Mouse (Mus musculus) embryonic facial prominence, embryonic 10.5 days (tissue): ENCODE measurements around the gene Il9r. TPM values are rescaled to one million over a fixed set of nuclear protein-coding genes. Genes with fewer than 3 reads are reported as not detected.
A peak's percentile ranks its signal among the peaks of the same experiment; 100 is the strongest.

Experiments used
- DNase-seq: peaks from one replicate; pipeline ENCODE4 v3.0.0-alpha.2; 2017; ENCODE audit warnings: low spot score
- H3K27ac ChIP-seq: fragments of 300-500 bp; sonication (generic); replicated peaks from 2 replicates; pipeline ENCODE4 v1.5.1; 2016; ENCODE audit warnings: mild to moderate bottlenecking
- H3K27me3 ChIP-seq: fragments of 300-500 bp; sonication (generic); replicated peaks from 2 replicates; pipeline ENCODE4 v1.6.1; 2016; ENCODE audit warnings: low read depth, mild to moderate bottlenecking; ENCODE audit not compliant: poor library complexity, severe bottlenecking
- H3K36me3 ChIP-seq: fragments of 300-500 bp; sonication (generic); replicated peaks from 2 replicates; pipeline ENCODE4 v1.6.1; 2016; ENCODE audit warnings: mild to moderate bottlenecking, moderate library complexity
- H3K4me1 ChIP-seq: fragments of 300-500 bp; sonication (generic); 2 replicates; pipeline ENCODE4 v1.6.1; 2016
- H3K4me3 ChIP-seq: fragments of 300-500 bp; sonication (generic); 2 replicates; pipeline ENCODE4 v1.5.1; 2016; ENCODE audit warnings: mild to moderate bottlenecking, moderate library complexity
- H3K9me3 ChIP-seq: fragments of 300-500 bp; sonication (generic); 2 replicates; pipeline ENCODE4 v1.6.1; 2016; ENCODE audit warnings: mild to moderate bottlenecking
- WGBS: fragments of 180-500 bp; shearing (Covaris S2); methylation state at CpG from one replicate; pipeline ENCODE4 v1.1.7; 2016; 5-methylcytosine and 5-hydroxymethylcytosine counted together
- polyA plus RNA-seq: library from polyadenylated mRNA; unstranded; fragments of >200 nt; fragmentation: Nextera tagmentation; extraction: Ambion mirVana; gene quantifications from 2 replicates; pipeline ENCODE4 v1.2.1, GENCODE M21; 2016

Il9r gene
- polyA plus RNA-seq, 1 experiment from 2014 or later = not detected

GRCm38 (mm10) chr11:32141627-32142586 is 58.2 kb downstream of the Il9r start:
- Histone ChIP-seq H3K27me3 (no peaks in the 10 kb centered on the region), H3K36me3 (no peaks in the 10 kb centered on the region), H3K9me3 (no peaks in the 10 kb centered on the region), H3K4me3 (no peak overlapping the region), H3K27ac (peak overlapping the region; percentile 36), H3K4me1 (peaks cover 35% of the 10 kb centered on the region)
- 59% methylated on average over 15 of the region's 15 CpGs for WGBS
- DNase-seq = peak; percentile 54

DNA sequence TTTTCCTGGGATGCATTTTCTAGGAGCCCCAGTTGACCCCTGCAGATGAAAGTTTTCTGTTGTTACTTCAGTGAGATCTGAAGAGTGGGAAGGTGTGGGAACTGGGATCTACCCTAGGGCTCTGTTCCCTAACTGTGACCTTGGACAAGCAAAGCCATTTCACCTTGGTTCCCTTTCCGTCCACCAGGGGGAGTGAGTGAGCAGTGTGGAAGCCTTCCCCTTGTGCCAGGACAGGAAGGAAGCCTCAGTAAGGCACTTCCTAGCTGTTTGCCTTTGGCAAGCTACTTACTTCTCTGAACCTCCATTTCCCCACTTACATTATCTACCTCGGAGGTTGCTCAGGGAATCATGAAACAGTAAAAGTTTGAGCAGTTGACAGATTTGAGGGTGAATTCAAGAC is 59.0 kb downstream of the Il9r start:
- peak; percentile 78 for DNase-seq
- Histone ChIP-seq H3K27me3 (no peaks in the 10 kb centered on the region), H3K36me3 (no peaks in the 10 kb centered on the region), H3K4me1 (peaks cover 35% of the 10 kb centered on the region), H3K9me3 (no peaks in the 10 kb centered on the region), H3K27ac (peak overlapping the region; percentile 21; the same call in 1 of the 2 replicates), H3K4me3 (no peak overlapping the region)
- 15% methylated on average over 2 of the region's 2 CpGs for WGBS

- Histone ChIP-seq H3K4me3 (no peak overlapping the region), H3K36me3 (no peaks in the 10 kb centered on the region), H3K9me3 (no peaks in the 10 kb centered on the region), H3K4me1 (peaks cover 35% of the 10 kb centered on the region), H3K27ac (0 out of 2 replicates have a peak overlapping the region, but pooled peaks have one; percentile 10), H3K27me3 (no peaks in the 10 kb centered on the region)
- 81% methylated on average over 6 of the region's 6 CpGs for WGBS
- no peak for DNase-seq
Measured at GRCm38 (mm10) chr11:32139528-32139961, 60.5 kb downstream of the Il9r start.

- Histone ChIP-seq H3K4me3 (no peak overlapping the region), H3K36me3 (no peaks in the 10 kb centered on the region), H3K4me1 (peaks cover 35% of the 10 kb centered on the region), H3K27me3 (no peaks in the 10 kb centered on the region), H3K9me3 (no peaks in the 10 kb centered on the region), H3K27ac (no peak overlapping the region; the same call in 1 of the 2 replicates)
- no peak for DNase-seq
- WGBS = 73% methylated on average over 9 of the region's 9 CpGs
Measured at GRCm38 (mm10) chr11:32138614-32138964, 61.5 kb downstream of the Il9r start.

GRCm38 (mm10) chr11:32137719-32138613 is 62.1 kb downstream of the Il9r start:
- WGBS = 38% methylated on average over 15 of the region's 15 CpGs
- H3K4me1 ChIP-seq = peaks cover 35% of the 10 kb centered on the region
- H3K9me3 ChIP-seq = no peaks in the 10 kb centered on the region
- no peaks in the 10 kb centered on the region for H3K36me3 ChIP-seq
- no peaks in the 10 kb centered on the region for H3K27me3 ChIP-seq
- H3K27ac ChIP-seq = peak overlapping the region; percentile 5; the same call in 1 of the 2 replicates
- no peak overlapping the region for H3K4me3 ChIP-seq
- DNase-seq = peak; percentile 27

Other genes starting within 250 kb of the Il9r start
- gene 4930524B15Rik, start 234.7 kb downstream of the Il9r start, polyA plus RNA-seq = 0.10 and 0.14 TPM in 2 replicates
- 10.1 and 11.3 TPM in 2 replicates for gene Nsg2, start 199.8 kb downstream of the Il9r start, polyA plus RNA-seq
- 102 and 106 TPM in 2 replicates for gene Snrnp25, start 5.1 kb upstream of the Il9r start, polyA plus RNA-seq
- gene Rhbdf1, start 22.0 kb upstream of the Il9r start, polyA plus RNA-seq = 32.2 and 33.1 TPM in 2 replicates
- 31.3 and 33.2 TPM in 2 replicates for gene Mpg, start 26.2 kb upstream of the Il9r start, polyA plus RNA-seq
- gene Nprl3, start 67.4 kb upstream of the Il9r start, polyA plus RNA-seq = 45.9 and 47.8 TPM in 2 replicates
- 2,457 and 2,745 TPM in 2 replicates for gene Hba-x, start 76.1 kb upstream of the Il9r start, polyA plus RNA-seq
- 1,672 and 2,000 TPM in 2 replicates for gene Hba-a1, start 83.2 kb upstream of the Il9r start, polyA plus RNA-seq
- 3.9 and 6.1 TPM in 2 replicates for gene Hbq1b, start 86.7 kb upstream of the Il9r start, polyA plus RNA-seq
- 3,087 and 3,755 TPM in 2 replicates for gene Hba-a2, start 96.2 kb upstream of the Il9r start, polyA plus RNA-seq
- not detected in 2 replicates for gene Hbq1a, start 99.8 kb upstream of the Il9r start, polyA plus RNA-seq
- 28.3 and 29.6 TPM in 2 replicates for gene Sh3pxd2b, start 147.5 kb upstream of the Il9r start, polyA plus RNA-seq